Comparison of ENCODE assay signal across 8 mouse cellular contexts in the genomic region with DNA sequence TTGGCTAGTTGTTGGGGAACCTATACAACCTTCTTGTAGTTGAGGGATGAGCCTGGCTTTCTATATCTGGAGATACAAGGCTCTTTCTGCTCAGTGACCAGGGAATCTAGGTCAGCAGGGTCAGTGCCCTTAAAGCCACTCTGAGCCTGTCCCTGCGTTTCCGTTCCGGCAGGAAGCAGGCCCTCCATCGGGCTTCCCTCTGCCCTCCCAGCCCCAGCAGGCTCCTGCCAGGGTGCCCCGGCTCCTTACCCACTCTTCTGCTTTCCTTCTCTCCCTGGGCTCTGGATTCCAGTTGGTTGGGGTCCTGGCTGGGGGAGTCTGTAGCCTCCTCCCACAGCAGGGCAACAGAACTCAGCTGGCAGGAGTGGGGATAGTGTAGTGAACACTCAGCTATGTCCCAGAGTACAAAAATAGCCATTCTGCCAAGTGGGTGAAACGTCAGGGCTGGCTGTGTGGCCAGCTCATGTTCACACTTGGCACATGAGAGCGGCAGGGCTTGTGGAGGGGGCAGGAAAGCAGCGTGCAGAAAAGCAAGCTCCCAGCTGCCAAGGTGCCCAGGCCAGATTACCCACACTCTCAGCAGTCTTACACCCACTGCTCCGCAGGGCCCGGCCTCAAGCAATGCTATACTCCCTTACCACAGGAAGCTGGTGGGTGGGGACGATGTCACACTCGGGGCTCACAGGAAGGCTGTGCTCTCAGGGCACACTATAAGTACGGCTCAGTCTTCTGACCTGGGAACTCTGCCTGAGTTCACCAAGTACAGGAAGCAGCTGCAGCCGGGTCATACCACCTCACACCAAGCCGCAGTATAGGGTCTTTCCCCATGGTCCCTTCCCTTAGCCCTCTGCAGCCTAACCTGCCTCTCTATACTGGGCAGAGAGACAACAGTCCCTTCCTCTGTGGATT. TPM values are rescaled to one million over a fixed set of nuclear protein-coding genes. Genes with fewer than 3 reads are reported as not detected.
DNase-seq lines count a peak whose midpoint lies in the region; ATAC-seq and TF ChIP-seq lines count a peak whose summit lies in the region.

No protein-coding gene starts in this region.

- peak; percentile 84 to 87 for DNase-seq in CD8-positive naive resting alpha-beta T cell, adult 2 months (ENCODE audit: low read depth in 2 of 2, low spot score in 2 of 2)
- peak; percentile 37 for DNase-seq in brain, embryonic 14.5 days (ENCODE audit: low read depth)
- DNase-seq in heart, postnatal 14 days: peak; percentile 70 to 83
- DNase-seq in layer of hippocampus, adult 11-12 months (ENCODE audit: low spot score): peak; percentile 68
- peak; percentile 88 to 92 for DNase-seq in thymus, postnatal 10 days (ENCODE audit: low spot score in 2 of 2)

- 0 out of 2 replicates have a peak, but pooled peaks cover 2% of the 10 kb centered on the region for H3K4me1 ChIP-seq in forebrain, embryonic 16.5 days (replicated peaks; ENCODE audit: control insufficient read depth, insufficient read depth, low read length)
- H3K4me1 ChIP-seq in liver, embryonic 15.5 days (replicated peaks): peaks cover 17% of the 10 kb centered on the region
- peaks cover 41% of the 10 kb centered on the region for H3K4me1 ChIP-seq in olfactory bulb, adult 2 months (ENCODE audit: control insufficient read depth, insufficient read depth, low read length)

- no peaks in the 10 kb centered on the region for H3K27me3 ChIP-seq in forebrain, embryonic 16.5 days (replicated peaks; ENCODE audit: control insufficient read depth, insufficient read depth, low read length)
- H3K27me3 ChIP-seq in liver, embryonic 15.5 days: no peaks in the 10 kb centered on the region

- no peaks in the 10 kb centered on the region for H3K36me3 ChIP-seq in forebrain, embryonic 16.5 days (ENCODE audit: control insufficient read depth, insufficient read depth)
- H3K36me3 ChIP-seq in liver, embryonic 15.5 days (replicated peaks): no peaks in the 10 kb centered on the region

- H3K4me2 ChIP-seq in forebrain, embryonic 16.5 days (ENCODE audit: low read length): no peak overlapping the region
- H3K4me2 ChIP-seq in liver, embryonic 15.5 days: 0 out of 2 replicates have a peak overlapping the region, but pooled peaks have one; percentile 11

- peak; percentile 63 for ATAC-seq in forebrain, embryonic 16.5 days
- peak; percentile 75 for ATAC-seq in liver, embryonic 15.5 days (ENCODE audit: insufficient read depth)

- H3K27ac ChIP-seq in forebrain, embryonic 16.5 days (ENCODE audit: low read length): peak overlapping the region; percentile 13; the same call in 1 of the 2 replicates
- H3K27ac ChIP-seq in liver, embryonic 15.5 days (replicated peaks): peak overlapping the region; percentile 57
- H3K27ac ChIP-seq in olfactory bulb, adult 2 months (ENCODE audit: insufficient read depth, low read depth, low read length): peak overlapping the region; percentile 94

- no peak for TF ChIP-seq CTCF in brain, embryonic 14.5 days (IDR thresholded peaks at IDR 0.05; ENCODE audit: borderline replicate concordance, extremely low read depth, insufficient read depth, insufficient read length)
- no peak for TF ChIP-seq CTCF in olfactory bulb, adult 2 months (IDR thresholded peaks at IDR 0.05; ENCODE audit: insufficient read depth, low read depth, low read length)

- no peak overlapping the region for H3K4me3 ChIP-seq in forebrain, embryonic 16.5 days (replicated peaks; ENCODE audit: low read length)
- H3K4me3 ChIP-seq in liver, embryonic 15.5 days (replicated peaks): no peak overlapping the region
- H3K4me3 ChIP-seq in olfactory bulb, adult 2 months (ENCODE audit: insufficient read depth, low read depth, low read length): peak overlapping the region; percentile 0; the same call in 1 of the 2 replicates

- no peak overlapping the region for H3K9ac ChIP-seq in forebrain, embryonic 16.5 days (replicated peaks; ENCODE audit: low read depth, low read length)
- no peak overlapping the region for H3K9ac ChIP-seq in liver, embryonic 15.5 days

- intact Hi-C loops in heart, postnatal 14 days (cut with DNase I): no loop called here

- TF ChIP-seq POLR2A in brain, embryonic 14.5 days (IDR thresholded peaks at IDR 0.05; ENCODE audit: borderline replicate concordance, extremely low read depth, insufficient read depth, insufficient read length, poor library complexity, severe bottlenecking): no peak
- 0 out of 2 replicates have a peak, but pooled peaks have one; percentile 12 for TF ChIP-seq POLR2A in olfactory bulb, adult 2 months (IDR thresholded peaks at IDR 0.05; ENCODE audit: insufficient read depth, low read depth, low read length)

- 75% methylated on average over 15 of the region's 15 CpGs for WGBS in forebrain, embryonic 16.5 days
- WGBS in liver, embryonic 15.5 days (ENCODE audit: insufficient replicate concordance): 17% methylated on average over 15 of the region's 15 CpGs
- 14% methylated on average over 15 of the region's 15 CpGs for WGBS in olfactory bulb, adult 2 months

- no peaks in the 10 kb centered on the region; the same call in 1 of the 2 replicates for H3K9me3 ChIP-seq in forebrain, embryonic 16.5 days (ENCODE audit: control insufficient read depth, low read length)
- no peaks in the 10 kb centered on the region for H3K9me3 ChIP-seq in liver, embryonic 15.5 days (replicated peaks)

RNA-seq across cellular contexts. Expression of gene Trappc10, which starts 53.4 kb away (rescaled TPM):
- polyA plus RNA-seq in brain, embryonic 14.5 days (2012; rRNA removed): 61.0 and 65.5 TPM in 2 replicates
- 21.6 and 22.8 TPM in 2 replicates for polyA plus RNA-seq in forebrain, embryonic 16.5 days (2015; fragmentation: Nextera tagmentation; extraction: Ambion mirVana)
- total RNA-seq in heart, postnatal 14 days (2021): 10 to 100 TPM; 42.0 to 42.8 TPM
- polyA plus RNA-seq in liver, embryonic 15.5 days (2015; fragmentation: Nextera tagmentation; extraction: Ambion mirVana): 15.7 and 15.9 TPM in 2 replicates
- polyA plus RNA-seq in olfactory bulb, adult 2 months (2012; ENCODE audit: insufficient read depth, insufficient read length, low replicate concordance, missing spikeins): 121 TPM in 1 of 2 replicates, not detected in the other

RNA-seq across cellular contexts. Expression of gene Agpat3, which starts 54.5 kb away (rescaled TPM):
- 95.2 and 97.6 TPM in 2 replicates for polyA plus RNA-seq in brain, embryonic 14.5 days (2012; rRNA removed)
- 71.2 and 78.2 TPM in 2 replicates for polyA plus RNA-seq in forebrain, embryonic 16.5 days (2015; fragmentation: Nextera tagmentation; extraction: Ambion mirVana)
- total RNA-seq in heart, postnatal 14 days (2021): 100 to 1,000 TPM; 246 to 265 TPM
- polyA plus RNA-seq in liver, embryonic 15.5 days (2015; fragmentation: Nextera tagmentation; extraction: Ambion mirVana): 33.1 and 46.0 TPM in 2 replicates
- polyA plus RNA-seq in olfactory bulb, adult 2 months (2012; ENCODE audit: insufficient read depth, insufficient read length, low replicate concordance, missing spikeins): 102 TPM in 1 of 2 replicates, not detected in the other

Comparison
In these comparisons a context has a peak if more than half of its experiments do, and no peak if none do; other contexts are left out.
1. DNase-seq: peak in every context shown above with its lines; median percentile 90 in thymus, postnatal 10 days; 86 in CD8-positive naive resting alpha-beta T cell, adult 2 months; 76 in heart, postnatal 14 days; 68 in layer of hippocampus, adult 11-12 months; 37 in brain, embryonic 14.5 days.
2. H3K27ac ChIP-seq: peak in every context shown above with its lines; median percentile 94 in olfactory bulb, adult 2 months; 57 in liver, embryonic 15.5 days; 13 in forebrain, embryonic 16.5 days.